Mouse (Mus musculus) urinary bladder, postnatal 14 days (tissue): ENCODE measurements around the gene Mypop.

ENCODE experiments used
- DNase-seq: peaks from one replicate; pipeline ENCODE4 v3.0.0; 2021; ENCODE audit warnings: low spot score

The Mypop gene

DNA sequence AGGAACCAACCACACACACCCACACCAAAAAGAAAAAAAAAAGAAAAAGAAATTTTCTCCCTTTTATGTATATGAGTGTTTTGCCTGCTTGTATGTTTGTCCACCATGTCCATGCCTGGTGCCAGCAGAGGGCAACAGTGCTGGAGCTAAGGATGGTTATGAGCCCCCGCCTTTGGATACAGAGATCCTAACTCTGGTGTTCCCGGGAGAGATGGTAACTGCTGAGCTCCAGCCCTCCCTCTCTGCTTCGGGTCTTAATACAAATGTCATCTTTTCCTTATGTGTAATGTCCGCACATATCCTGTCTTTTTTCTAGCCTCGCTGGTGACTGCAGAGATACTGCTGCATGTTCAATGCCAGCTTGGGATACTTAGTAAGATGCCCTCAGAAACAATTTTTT lies 1.1 kb upstream of the Mypop start:
- no peak for DNase-seq

DNA sequence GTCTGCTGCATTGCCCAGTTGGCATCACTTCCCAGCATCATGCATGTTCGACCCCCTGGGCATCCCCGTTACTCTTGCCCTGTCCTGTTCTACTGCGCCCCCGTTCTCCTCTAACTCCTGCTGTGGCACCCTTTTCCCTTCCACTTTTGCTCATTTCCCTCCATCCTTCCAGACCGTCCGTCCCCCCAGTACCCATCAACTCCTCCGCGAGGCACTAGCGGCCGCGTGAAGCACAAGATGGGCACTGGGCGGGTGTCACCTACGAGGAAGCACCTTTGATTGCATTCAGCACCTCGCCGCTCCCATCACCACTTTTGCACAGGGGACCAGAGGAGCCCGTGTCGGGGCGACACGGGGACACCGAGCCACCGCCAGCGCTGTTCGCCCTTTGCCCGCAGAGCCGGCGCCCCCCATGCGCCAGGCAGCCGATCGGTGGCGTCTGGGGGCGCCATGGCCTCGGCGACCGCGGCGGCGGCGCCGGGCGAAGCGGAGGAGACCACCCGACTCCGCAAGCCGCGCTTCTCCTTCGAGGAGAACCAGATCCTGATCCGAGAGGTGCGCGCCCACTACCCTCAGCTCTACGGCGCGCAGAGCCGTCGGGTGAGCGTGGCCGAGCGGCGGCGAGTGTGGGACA lies 732 bp downstream of the Mypop start:
- no peak for DNase-seq

DNA sequence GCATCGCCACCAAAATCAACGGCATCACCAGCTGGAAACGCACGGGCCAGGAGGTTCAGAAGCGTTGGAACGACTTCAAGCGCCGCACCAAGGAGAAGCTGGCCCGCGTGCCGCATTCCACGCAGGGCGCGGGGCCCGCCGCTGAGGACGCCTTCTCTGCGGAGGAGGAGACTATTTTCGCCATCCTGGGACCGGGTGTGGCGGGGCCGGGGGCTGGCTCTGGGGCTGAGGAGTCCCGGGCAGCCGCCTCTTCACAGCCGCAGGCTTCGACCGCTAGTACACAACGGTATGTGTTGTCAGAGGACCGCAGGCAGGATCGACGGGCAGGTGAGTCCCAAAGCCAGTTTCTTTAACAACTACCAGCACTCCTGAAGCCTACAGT lies 1.2 kb downstream of the Mypop start:
- DNase-seq: peak; percentile 35

DNA sequence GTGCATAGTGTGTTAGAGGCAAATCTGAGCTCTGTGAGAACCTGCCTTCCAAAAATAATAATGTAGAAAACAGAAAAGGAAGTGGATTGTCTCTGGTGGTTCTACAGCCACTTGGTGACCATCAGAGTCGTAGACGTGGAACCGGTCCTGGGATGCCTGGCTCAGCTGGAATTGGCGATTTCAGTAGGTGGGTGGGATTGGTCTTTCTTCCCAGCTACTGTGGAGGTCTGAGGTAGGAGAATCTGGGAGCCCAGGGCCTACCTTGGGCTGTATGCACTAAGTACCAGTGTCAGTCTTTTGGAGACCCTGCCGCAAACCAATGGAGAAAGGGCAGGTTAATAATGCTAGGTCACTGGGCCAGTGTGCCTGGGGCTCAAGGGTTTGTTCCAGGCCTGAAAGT lies 2.0 kb downstream of the Mypop start:
- no peak for DNase-seq

DNA sequence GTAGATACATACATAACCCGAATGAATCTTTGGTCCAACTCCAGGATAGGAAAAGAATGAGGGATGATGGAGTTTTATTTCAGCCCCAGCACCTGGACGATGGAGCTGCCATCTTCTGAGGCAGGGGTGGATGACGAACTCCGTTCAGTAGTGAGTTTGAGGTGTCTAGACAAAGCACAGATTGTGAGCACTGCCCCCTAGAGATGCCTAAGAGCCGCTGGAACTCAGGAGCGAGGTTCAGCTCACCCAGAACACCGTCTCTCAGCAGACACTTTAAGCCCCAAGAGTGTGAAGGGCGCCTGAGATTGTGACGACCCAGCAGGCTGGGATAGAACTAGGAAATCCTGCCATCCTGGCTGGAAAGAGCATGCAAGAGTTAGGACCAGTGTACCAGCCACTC lies 7.8 kb downstream of the Mypop start:
- DNase-seq: no peak

DNA sequence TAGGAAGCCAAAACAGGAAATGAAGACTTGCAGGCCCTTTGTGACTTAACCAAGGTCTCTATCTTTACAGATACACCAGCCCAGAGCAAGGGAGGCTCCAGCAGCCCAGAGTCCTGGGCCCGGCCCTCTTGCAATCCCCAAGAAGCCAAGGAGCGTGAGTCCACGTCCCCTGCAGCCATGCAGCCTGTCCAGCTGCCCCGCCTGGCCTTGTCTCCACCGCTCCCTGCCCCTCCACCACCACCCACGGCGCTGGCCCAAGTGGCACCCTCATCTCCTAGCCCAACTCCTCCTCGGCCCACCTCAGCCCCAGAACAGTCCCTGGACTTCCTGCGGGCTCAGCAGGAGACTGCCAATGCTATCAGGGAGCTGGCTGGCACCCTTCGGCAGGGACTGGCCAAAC lies 9.4 kb downstream of the Mypop start:
- DNase-seq: no peak

DNA sequence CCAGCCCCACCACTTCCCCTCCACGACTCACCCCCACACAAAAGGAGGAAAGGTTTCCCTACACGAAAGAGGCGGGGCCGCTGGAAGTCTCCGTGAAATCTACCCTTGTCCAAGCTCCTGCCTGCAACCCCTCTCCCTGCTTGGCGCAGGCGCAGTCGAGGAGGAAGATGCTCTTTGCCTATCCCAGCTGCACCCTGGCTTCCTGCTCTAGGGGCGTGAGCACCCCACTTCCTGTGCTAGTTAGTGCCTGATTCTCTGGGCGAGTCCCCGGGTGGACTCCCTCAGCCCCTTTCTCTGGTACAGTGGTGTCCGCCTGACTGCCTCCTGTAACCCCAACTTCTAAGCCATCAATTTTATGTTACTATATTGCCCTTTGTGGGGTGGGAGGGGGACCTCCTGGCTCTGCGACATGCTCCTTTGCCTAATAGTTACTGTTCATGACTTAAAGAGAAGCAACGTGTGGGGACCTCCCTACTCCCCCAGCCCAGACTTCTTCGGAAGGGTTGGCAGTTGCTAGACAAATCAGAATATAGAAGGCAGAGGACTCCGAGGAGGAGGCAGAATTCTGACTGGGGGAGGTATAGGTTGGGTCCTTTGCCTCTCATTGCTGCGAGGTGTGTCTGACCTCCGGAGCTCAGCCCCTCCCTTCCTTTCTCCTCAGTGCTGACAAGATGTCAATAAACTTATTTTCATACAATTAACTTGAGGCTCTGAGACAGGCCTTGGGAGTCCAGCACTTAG lies 10.2 kb downstream of the Mypop start:
- DNase-seq: peak; percentile 72

DNA sequence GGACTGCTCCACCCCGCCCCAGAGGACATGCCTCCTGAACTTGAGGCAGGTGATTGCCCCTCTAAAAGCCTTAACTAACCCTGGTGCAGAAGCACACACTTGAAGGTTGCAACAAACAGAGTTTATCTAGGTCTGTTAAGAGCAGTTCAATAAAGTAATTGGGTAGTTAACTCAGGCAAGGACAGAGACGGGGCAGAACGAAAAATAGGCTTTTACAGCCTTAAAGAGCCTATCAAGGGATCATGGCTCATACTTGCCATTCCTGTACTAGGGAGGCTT lies 10.7 kb downstream of the Mypop start:
- DNase-seq: no peak

DNA sequence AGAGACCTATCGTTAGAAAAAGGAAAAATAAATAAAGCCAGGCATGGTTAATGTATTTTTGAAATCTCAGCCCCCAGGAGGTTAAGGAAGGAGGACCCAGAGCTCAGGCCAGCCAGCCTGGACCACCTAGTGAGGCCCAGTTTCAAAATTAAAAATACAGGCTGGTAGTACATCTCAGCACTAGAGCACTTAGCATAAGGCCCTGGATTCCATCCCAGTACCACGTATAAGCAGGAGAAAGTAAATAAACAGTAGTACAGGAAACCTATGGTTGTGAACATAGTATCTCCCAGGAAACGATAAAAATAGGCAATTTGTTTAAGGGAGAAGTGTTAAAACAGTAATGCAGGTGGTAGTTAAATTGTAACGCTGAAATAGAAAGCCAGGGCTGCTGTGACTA lies 11.1 kb downstream of the Mypop start:
- no peak for DNase-seq

DNA sequence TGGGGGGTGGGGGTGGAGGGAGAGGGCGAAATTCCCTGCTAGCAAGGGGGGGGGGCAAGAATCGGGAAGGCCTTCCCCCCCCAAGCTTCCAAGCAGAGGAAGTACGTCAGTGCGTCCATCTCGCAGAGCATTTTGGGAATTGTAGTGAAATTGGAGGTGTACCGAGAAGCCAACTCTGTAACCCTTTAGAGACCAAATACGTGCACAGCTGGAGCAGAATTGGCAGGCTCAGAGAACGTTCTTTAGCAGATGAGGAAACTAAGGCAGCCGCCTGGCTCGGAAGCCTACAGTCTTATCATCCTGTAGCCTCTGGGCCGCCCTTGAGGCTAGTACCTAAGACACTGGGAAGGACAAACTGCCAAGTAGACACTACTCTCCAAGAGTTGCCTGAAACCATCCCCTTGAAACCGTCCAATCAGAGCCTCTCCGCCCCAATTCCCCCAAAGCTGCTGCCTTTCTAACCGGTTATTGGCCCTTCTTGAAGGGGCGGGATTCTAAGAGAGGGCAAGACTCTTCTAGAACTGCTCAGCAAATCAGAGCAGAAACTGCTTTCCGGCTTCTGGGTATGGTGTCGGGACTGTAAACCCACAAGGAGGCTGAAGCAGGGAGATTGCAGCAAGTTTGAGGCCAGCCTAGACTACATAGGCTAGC lies 11.9 kb downstream of the Mypop start:
- peak; percentile 72 for DNase-seq

DNA sequence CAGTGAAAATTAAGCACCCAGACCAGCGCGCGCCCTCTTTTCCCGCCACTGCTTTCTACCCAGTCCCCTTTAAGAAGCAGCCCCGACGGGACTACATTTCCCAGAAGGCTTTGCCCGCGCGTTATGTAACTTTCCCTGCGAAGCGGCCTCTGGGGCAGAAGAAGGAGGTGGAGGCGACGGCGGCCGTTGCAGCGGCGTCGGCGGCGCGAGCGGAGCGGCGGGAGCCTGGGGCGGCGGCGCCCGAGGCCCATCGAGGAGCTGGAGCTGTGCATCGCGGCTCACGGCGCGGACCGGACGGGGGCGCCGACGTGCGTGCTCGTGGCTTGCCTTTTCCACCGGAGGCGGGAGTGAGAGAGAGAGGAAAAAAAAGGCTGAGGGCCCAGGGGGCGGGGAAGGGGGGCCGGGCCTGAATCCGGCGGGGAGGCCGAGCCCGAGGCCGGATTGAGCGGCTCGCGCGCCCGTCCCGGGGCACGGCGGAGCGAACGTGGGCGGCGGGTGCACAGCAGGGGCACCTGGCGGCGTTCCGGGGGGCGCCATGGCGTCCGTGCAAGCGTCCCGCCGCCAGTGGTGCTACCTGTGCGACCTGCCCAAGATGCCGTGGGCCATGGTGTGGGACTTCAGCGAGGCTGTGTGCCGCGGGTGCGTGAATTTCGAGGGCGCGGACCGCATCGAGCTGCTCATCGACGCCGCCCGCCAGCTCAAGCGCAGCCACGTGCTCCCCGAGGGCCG lies 13.0 kb downstream of the Mypop start, which contains the start of gene Irf2bp1:
Gene Irf2bp1, plus strand, starts transcription at position 143 of the 729 bp plus-strand sequence.
- DNase-seq: peak; percentile 95

DNA sequence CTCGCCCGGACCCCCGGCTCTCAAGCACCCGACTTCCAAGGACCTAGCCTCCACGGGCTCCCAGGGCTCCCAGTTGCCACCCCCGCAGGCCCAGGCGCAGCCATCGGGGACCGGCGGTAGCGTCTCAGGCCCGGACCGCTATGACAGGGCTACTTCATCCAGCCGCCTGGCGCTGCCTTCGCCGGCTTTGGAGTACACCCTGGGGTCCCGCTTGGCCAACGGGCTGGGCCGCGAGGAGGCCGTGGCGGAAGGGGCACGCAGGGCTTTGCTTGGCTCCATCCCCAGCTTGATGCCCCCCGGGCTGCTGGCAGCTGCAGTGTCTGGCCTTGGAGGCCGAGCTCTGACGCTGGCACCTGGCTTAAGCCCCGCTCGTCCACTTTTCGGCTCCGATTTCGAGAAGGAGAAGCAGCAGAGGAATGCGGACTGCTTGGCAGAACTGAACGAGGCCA lies 13.6 kb downstream of the Mypop start:
- no peak for DNase-seq

DNA sequence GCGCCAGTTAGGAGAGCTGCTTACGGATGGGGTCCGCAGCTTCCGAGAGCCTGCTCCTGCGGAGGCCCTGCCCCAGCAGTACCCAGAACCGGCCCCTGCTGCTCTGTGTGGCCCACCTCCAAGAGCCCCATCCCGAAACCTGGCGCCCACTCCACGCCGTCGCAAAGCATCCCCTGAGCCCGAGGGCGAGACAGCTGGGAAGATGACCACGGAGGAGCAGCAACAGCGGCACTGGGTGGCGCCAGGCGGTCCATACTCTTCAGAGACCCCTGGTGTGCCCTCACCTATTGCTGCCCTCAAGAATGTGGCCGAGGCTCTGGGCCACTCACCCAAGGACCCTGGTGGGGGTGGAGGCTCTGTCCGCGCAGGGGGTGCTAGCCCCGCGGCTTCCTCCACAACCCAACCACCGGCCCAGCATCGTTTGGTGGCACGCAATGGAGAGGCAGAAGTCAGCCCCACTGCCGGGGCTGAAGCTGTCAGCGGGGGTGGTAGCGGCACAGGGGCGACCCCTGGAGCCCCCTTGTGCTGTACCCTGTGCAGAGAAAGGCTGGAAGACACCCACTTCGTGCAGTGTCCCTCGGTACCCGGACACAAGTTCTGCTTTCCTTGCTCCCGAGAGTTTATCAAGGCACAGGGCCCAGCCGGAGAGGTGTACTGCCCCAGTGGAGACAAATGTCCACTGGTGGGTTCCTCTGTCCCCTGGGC lies 14.5 kb downstream of the Mypop start:
- no peak for DNase-seq

DNA sequence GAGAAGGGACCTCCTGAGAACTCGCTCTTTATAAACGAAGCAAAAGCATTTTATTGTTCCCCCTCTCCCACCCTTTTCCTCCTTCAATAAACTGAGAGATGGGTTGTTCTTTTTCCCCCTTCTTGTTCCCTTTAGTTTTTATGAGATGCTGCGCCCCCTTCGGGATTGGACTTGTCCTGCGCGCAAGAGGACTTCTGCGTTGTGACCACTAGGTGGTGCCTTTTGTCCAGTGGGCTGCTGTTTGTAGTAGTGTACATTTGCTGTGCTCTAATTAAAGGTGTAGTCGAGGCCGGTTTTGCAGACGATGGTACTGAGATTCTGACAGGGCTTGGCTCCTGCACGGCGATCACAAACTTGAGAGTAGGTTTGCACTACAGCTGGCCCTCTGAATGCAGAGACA lies 15.4 kb downstream of the Mypop start:
- DNase-seq: peak; percentile 84

DNA sequence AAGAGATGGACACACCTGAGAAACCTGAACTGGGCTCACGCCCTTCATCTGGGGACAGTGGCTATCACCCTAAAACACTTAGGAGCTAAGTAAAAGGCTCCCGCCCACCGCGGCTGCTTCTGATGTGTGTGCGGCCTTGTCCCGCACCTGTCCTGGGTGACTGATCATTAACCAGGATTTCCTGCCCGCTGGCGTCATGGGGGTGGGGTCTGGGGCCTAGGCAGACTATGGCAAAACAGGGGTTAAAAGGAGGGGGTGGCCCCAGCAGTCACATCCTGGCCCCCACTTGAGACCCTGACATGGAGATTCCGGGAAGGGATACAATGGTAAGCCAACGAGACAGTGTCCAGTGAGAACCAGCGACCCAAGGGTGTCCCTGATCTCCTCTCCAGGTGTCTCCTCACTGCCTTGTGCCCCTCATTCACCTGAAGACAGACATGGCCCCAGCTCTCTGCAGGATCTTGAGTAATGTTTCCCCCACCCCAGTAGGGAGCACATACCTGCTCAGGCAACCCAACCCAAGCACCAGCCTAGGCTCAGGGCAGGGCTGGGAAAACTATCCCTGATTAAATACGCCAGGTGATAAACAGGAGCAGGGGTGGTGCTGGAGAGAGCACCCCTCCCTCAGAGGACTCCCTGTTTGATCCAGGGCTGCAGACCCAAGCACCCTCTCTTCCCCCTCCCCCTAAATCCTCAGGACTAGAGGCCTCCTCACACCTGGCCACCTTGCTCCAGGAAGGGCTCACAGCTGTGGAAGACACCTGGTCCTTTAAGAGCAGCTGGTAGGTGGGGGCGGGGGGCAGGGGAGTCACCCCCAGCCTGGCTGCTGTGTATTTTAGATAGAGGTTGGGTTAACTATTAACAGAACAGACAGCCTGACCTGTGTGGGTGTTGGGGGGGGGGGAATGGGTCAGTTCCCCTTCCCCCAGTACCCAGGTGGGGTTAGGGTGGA lies 16.3 kb downstream of the Mypop start:
- no peak for DNase-seq

DNA sequence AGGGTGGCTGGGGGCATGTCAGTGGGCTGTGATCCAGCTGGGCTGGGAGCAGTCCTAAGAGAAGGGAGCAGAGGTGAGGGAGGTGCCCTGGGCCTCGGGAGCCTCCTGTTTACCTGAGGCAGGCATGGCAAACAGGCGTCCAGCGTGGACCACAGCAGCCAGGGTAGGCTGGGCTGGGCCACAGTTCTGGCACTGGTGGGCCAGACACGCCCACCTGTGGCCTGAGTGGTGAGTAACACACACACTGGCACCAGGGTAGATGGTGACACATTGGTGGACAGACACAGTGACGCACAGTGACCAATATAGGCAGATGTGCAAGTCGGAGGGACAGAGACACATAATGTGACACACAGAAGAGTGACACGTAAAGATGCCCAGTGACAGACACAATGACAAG lies 19.5 kb downstream of the Mypop start:
- no peak for DNase-seq

DNA sequence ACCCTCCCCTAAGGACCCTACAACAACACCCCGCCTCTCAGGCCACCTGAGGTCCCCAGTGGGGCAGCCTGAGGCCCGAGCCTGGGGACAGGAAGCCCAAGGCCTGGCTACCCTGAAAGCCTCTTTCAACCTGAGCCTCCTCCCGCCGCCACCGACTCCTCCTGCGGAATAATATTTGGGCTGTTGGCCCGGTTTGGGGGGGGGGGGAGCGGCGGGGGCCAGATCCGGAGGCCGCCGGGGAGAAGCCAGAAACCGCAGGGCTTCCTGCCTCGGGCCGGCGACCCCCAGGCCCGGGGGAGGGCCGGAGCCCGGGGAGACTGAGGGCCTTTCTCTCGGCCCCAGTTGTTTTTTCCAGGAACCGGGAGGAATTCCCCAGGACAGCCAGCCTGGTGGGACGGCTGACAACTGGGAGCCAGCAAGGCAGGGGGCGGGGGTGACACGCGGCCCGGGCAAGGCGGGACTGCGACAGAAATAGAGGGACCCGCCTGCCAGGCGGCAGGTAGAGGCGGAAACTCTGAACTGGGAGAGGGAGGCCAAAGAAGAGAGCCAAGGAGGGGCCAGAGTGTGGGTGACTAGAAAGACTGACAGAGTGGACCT lies 21.1 kb downstream of the Mypop start:
- DNase-seq: peak; percentile 43

DNA sequence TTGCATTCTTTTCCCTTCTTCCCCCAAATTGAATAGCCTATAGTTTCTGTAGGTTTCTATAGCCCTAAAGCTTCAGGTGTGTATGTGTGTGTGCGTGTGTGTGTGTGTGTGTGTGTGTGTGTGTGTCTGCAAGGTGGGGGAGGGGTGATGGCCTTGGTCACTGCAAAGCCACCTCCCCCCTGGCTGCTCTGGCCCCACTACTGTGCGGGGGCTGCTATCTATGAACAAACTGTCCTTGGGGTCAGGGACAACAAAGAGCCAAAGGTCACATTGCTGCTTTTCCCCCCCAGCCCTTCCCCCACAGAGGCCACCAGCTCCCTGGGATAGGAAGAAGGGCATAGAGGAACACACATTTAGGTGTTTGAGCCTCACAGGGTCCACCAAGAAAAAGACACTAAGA lies 21.8 kb downstream of the Mypop start:
- DNase-seq: no peak

DNA sequence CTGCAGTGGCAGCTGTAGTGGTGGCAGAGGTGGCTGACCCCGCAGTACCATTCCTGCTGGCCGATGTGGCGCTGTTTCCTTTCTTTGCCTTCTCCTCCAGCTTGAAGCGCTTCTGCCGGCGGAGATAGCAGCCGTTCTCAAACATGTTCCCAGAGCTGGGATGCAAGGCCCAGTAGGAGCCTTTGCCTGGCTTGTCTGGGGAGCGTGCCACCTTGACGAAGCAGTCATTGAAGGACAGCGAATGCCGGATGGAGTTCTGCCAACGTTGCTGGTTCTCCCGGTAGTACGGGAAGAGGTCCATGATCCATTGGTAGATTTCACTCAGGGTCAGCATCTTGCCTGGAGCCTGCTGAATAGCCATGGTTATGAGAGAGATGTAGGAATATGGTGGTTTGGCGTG lies 23.4 kb downstream of the Mypop start:
- no peak for DNase-seq

DNA sequence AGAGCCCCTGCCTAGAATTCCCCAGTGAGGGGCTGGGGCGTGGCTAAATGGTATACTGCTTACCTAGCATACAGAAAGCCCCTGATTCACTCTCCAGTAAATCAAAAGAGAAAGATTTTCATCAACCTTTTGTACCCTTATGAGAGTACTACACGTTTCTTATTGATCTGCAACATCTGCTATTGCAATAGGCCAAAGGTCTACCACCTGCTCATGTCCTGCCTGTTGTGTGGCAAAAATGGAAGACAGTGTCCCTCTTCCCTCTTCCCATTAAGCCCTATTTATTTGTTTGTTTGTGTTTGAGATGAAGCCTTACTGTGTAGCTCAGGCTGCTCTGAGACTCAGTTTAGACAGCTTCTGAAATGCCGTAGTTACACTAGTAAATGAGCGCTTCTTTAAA lies 25.0 kb downstream of the Mypop start:
- DNase-seq: no peak

DNA sequence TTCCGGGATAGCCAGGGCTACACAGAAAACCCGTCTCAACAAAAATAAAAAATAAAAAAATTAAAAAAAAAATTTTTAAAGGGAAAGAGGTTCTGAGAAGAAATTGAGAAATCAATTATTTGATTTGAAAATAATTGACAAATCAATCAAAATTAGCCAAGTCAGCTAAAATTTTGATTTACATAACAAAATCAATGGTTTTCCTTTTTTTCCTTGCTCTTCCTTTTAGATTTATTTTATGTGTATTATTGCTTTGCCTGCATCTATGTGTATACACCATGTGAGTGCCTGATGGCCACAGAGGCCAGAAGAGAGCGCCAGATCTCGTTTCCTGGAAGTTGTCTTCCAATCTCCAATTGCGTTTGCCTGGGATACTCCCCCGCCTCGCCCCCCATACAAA lies 26.9 kb downstream of the Mypop start:
- DNase-seq: no peak
